Mouse (Mus musculus): ENCODE results near the gene Vps53. TPM values are rescaled to one million over a fixed set of nuclear protein-coding genes. Genes with fewer than 3 reads are reported as not detected.

Vps53 gene
- polyA plus RNA-seq, 1 experiment, result 41.2 TPM

DNA sequence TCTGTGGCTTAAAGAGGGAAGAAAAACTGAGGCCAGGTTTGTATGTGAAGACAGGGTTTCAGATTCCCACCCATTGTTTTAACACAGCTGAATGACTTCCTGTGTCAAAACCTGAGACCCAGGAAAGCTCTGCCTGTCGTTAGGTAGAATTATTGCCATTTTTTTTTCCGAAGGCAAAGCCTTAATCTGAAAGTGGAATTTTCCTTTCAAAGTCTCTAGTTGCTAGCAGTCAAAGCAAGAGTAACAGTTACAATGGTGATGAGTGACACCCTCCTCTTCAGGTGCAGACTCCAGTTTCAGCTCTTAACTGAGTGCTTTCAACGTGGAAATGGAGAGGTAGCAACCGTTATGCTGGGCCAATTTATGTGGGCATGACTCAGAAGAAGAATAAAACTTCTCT lies 28.5 kb downstream of the Vps53 start:
- Histone ChIP-seq H3K4me3 (no peak overlapping the region), H3K79me2 (ENCODE audit: control insufficient read depth, insufficient read depth) (no peaks in the 10 kb centered on the region), H3ac (ENCODE audit: control insufficient read depth, insufficient read length) (no peak overlapping the region), H3K4me2 (ENCODE audit: low read depth) (no peak overlapping the region), H3K27me3 (ENCODE audit: control insufficient read depth, insufficient read depth, insufficient read length) (no peaks in the 10 kb centered on the region), H3K36me3 (ENCODE audit: control insufficient read depth, insufficient read depth) (no peaks in the 10 kb centered on the region)
- no peak for TF ChIP-seq TCF3 (IDR thresholded peaks at IDR 0.05; ENCODE audit: insufficient read length, low read depth)
- no peak for TF ChIP-seq MAX (IDR thresholded peaks at IDR 0.05; ENCODE audit: low read depth)
- no peak for TF ChIP-seq USF1 (IDR thresholded peaks at IDR 0.05; ENCODE audit: low read depth)

DNA sequence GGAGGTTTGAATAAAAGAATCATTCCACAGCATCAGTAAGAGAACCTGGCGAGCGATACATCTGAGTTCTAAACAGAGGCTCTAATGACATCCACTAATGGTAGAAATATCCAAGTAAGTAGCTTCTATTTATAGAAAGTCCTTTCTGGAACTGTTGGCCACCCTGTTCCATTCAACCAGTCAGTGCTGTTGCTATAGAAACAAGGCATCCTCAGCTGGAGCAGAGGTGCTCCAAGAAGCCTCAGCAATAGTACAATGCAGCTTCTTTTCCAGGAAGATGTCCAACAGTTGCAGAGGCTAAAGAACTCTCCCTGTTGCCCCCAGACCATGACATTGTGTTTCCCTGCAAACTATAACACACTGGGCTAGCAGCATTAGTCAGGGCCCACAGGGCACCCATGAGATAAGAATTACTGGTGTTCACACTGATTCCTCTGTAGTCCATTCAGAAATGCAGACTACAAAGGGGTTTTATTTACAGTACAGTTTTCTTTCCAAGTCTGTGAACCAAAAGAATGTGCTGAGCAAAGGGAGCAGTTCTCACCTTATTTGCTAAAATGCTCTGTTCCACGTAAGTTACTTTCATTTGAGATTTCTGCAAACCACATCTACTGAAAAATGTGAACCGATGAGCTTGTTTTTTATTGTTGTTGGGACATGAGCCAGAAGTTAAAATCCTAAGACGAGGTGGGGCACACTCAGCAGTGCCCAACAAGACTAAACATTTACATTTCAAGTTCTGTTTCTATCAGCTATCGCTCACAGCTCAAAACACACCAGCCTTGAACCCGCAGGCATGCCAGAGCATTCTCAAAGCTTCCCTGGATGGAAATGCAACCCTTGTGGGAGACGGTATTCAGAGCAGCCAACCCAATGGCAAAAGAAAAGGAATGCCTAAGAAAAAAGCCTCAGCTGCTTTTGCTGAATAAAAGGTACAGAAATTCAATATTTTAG lies 31.1 kb downstream of the Vps53 start:
- H3ac ChIP-seq (ENCODE audit: control insufficient read depth, insufficient read length), result no peak overlapping the region
- H3K36me3 ChIP-seq (ENCODE audit: control insufficient read depth, insufficient read depth), result no peaks in the 10 kb centered on the region
- no peak overlapping the region for H3K4me3 ChIP-seq
- no peak overlapping the region for H3K4me2 ChIP-seq (ENCODE audit: low read depth)
- H3K79me2 ChIP-seq (ENCODE audit: control insufficient read depth, insufficient read depth), result no peaks in the 10 kb centered on the region
- no peaks in the 10 kb centered on the region for H3K27me3 ChIP-seq (ENCODE audit: control insufficient read depth, insufficient read depth, insufficient read length)
- TF ChIP-seq POLR2A (IDR thresholded peaks at IDR 0.05; ENCODE audit: insufficient read length, low read depth), result no peak

DNA sequence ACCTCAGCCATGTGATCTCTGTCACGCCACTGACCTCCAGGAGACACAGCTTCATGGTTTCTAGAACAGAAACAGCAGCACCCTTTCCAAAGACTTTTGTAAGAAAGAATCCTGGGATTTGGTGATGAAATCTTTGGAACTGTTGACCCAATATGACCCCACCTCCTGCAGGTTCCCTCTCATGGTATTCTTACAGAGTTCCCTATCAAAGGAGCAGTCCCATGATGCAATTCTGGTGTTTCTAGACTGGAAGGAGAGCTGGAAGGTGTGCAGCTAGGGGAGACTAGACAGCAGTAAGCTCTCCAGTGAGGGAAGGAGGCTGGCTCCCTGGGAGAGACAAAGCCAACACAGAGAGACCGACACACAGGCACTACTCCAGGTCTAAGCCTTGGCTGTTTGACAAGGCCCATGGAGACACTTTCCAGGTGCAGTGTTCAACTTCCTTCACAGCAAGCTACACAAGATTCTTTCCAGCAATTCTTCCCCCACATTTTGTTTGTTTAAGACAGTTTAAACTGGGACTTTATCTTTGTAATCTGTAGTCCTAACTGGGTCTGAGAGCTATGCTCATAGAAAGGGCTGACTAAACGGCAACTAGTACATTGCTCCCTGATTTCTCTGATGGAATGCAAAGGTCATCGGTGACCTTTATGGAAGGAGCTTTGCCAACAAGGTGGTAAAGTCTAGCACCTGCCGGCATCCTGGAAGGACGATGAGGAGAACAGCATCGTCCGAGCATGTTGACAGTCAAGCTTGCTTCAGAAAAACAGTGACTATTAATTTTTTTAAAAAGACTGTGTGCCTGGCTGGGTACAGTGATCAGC lies 33.0 kb downstream of the Vps53 start:
- Histone ChIP-seq H3K36me3 (ENCODE audit: control insufficient read depth, insufficient read depth) (no peaks in the 10 kb centered on the region), H3ac (ENCODE audit: control insufficient read depth, insufficient read length) (no peak overlapping the region), H3K4me3 (no peak overlapping the region), H3K79me2 (ENCODE audit: control insufficient read depth, insufficient read depth) (no peaks in the 10 kb centered on the region), H3K27me3 (ENCODE audit: control insufficient read depth, insufficient read depth, insufficient read length) (no peaks in the 10 kb centered on the region), H3K4me2 (ENCODE audit: low read depth) (no peak overlapping the region)
- no peak for TF ChIP-seq REST (IDR thresholded peaks at IDR 0.05; ENCODE audit: insufficient read depth, insufficient read length)
- TF ChIP-seq TCF3 (IDR thresholded peaks at IDR 0.05; ENCODE audit: insufficient read length, low read depth), result no peak
- no peak for TF ChIP-seq MAX (IDR thresholded peaks at IDR 0.05; ENCODE audit: low read depth)
- no peak for TF ChIP-seq POLR2A (IDR thresholded peaks at IDR 0.05; ENCODE audit: insufficient read length, low read depth)
- TF ChIP-seq POLR2AphosphoS2 (IDR thresholded peaks at IDR 0.05; ENCODE audit: insufficient read length, low read depth), result no peak
- no peak for TF ChIP-seq CEBPB (IDR thresholded peaks at IDR 0.05; ENCODE audit: insufficient read depth, poor library complexity, severe bottlenecking)
- TF ChIP-seq MYOG (IDR thresholded peaks at IDR 0.05; ENCODE audit: control insufficient read depth in 1 of 3, insufficient read depth in 1 of 3, insufficient read length in 2 of 3, low read depth in 2 of 3), result no peak
- no peak for TF ChIP-seq E2F4 (IDR thresholded peaks at IDR 0.05; ENCODE audit: insufficient read depth)

DNA sequence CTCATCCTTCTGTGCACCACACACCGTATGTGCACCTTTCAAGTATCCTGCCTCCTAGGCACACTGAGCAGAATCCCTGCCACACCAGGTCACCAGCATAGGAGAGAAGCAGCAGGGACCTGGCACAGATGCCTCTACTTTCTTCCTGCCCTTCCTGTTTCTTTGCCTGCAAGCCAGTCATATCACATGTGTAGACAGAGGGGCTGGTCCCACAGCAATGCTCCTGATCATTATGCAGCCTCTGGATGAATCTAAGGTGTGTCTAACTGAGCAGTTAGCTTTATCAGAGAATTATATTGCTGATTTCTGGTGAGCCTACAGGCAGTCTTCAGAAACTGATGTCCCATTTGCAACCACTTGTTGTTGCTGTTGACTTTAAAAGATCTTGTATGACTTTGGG lies 34.3 kb downstream of the Vps53 start:
- H3ac ChIP-seq (ENCODE audit: control insufficient read depth, insufficient read length), result no peak overlapping the region
- H3K27me3 ChIP-seq (ENCODE audit: control insufficient read depth, insufficient read depth, insufficient read length), result no peaks in the 10 kb centered on the region
- TF ChIP-seq POLR2A (IDR thresholded peaks at IDR 0.05; ENCODE audit: insufficient read length, low read depth) (no peak), TCF12 (IDR thresholded peaks at IDR 0.05; ENCODE audit: insufficient read depth, poor library complexity, severe bottlenecking) (no peak), MAX (IDR thresholded peaks at IDR 0.05; ENCODE audit: low read depth) (no peak), REST (IDR thresholded peaks at IDR 0.05; ENCODE audit: insufficient read depth, insufficient read length) (no peak), MYOG (IDR thresholded peaks at IDR 0.05; ENCODE audit: control insufficient read depth in 1 of 3, insufficient read depth in 1 of 3, insufficient read length in 2 of 3, low read depth in 2 of 3) (no peak), POLR2AphosphoS2 (IDR thresholded peaks at IDR 0.05; ENCODE audit: insufficient read length, low read depth) (no peak), CEBPB (IDR thresholded peaks at IDR 0.05; ENCODE audit: insufficient read depth, poor library complexity, severe bottlenecking) (no peak), MYOD1 (IDR thresholded peaks at IDR 0.05; ENCODE audit: control insufficient read depth in 1 of 3, insufficient read length in 2 of 3, low read depth in 2 of 3) (no peak), E2F4 (IDR thresholded peaks at IDR 0.05; ENCODE audit: insufficient read depth) (no peak)
- H3K4me3 ChIP-seq, result no peak overlapping the region
- no peaks in the 10 kb centered on the region for H3K79me2 ChIP-seq (ENCODE audit: control insufficient read depth, insufficient read depth)
- H3K4me2 ChIP-seq (ENCODE audit: low read depth), result no peak overlapping the region
- no peaks in the 10 kb centered on the region for H3K36me3 ChIP-seq (ENCODE audit: control insufficient read depth, insufficient read depth)

DNA sequence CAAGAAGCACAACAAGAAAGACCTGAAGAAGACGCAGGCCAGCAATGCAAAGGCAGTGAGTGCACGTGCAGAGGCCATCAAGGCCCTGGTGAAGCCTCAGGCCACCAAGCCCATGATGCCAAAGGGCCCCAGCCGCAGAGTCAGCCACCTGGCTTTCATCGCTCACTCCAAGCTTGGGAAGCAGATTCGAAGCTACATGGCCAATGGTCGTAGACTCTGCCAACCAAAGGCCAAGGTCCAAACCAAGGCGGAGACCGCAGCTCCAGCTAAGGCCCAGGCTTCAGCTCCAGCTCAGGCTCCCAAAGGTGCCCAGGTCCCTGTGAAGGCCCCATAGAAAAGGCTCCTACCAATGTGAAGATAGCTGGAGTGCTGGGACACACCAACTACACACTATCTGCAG lies 35.1 kb downstream of the Vps53 start:
- Histone ChIP-seq H3K27me3 (ENCODE audit: control insufficient read depth, insufficient read depth, insufficient read length) (no peaks in the 10 kb centered on the region), H3K4me3 (no peak overlapping the region), H3K36me3 (ENCODE audit: control insufficient read depth, insufficient read depth) (no peaks in the 10 kb centered on the region), H3K79me2 (ENCODE audit: control insufficient read depth, insufficient read depth) (no peaks in the 10 kb centered on the region), H3ac (ENCODE audit: control insufficient read depth, insufficient read length) (no peak overlapping the region), H3K4me2 (ENCODE audit: low read depth) (no peak overlapping the region)
- TF ChIP-seq MAX (IDR thresholded peaks at IDR 0.05; ENCODE audit: low read depth) (no peak), REST (IDR thresholded peaks at IDR 0.05; ENCODE audit: insufficient read depth, insufficient read length) (no peak), POLR2AphosphoS2 (IDR thresholded peaks at IDR 0.05; ENCODE audit: insufficient read length, low read depth) (no peak), CEBPB (IDR thresholded peaks at IDR 0.05; ENCODE audit: insufficient read depth, poor library complexity, severe bottlenecking) (no peak), USF1 (IDR thresholded peaks at IDR 0.05; ENCODE audit: low read depth) (no peak), POLR2A (IDR thresholded peaks at IDR 0.05; ENCODE audit: insufficient read length, low read depth) (no peak), E2F4 (IDR thresholded peaks at IDR 0.05; ENCODE audit: insufficient read depth) (no peak), TCF3 (IDR thresholded peaks at IDR 0.05; ENCODE audit: insufficient read length, low read depth) (no peak), MYOD1 (IDR thresholded peaks at IDR 0.05; ENCODE audit: control insufficient read depth in 1 of 3, insufficient read length in 2 of 3, low read depth in 2 of 3) (no peak), MYOG (IDR thresholded peaks at IDR 0.05; ENCODE audit: control insufficient read depth in 1 of 3, insufficient read depth in 1 of 3, insufficient read length in 2 of 3, low read depth in 2 of 3) (no peak), TCF12 (IDR thresholded peaks at IDR 0.05; ENCODE audit: insufficient read depth, poor library complexity, severe bottlenecking) (no peak), SRF (IDR thresholded peaks at IDR 0.05; ENCODE audit: control insufficient read depth, insufficient read length, low read depth) (no peak)
